Mouse (Mus musculus) macrophage (primary cell): ENCODE results near the gene Hoxc11. TPM values are rescaled to one million over a fixed set of nuclear protein-coding genes. Genes with fewer than 3 reads are reported as not detected.

Experiments used
- H3K27ac ChIP-seq: fragments of 350-480 bp; formaldehyde crosslinking; 2 replicates; pipeline ENCODE4 v1.9.0; 2021
- H3K36me3 ChIP-seq: fragments of 350-480 bp; formaldehyde crosslinking; 2 replicates; pipeline ENCODE4 v1.9.0; 2021; ENCODE audit errors: inconsistent target
- H3K4me3 ChIP-seq: fragments of 350-480 bp; formaldehyde crosslinking; 2 replicates; pipeline ENCODE4 v1.9.0; 2021; ENCODE audit errors: inconsistent target
- H3K79me2 ChIP-seq: fragments of 350-480 bp; formaldehyde crosslinking; 2 replicates; pipeline ENCODE4 v1.9.0; 2021; ENCODE audit errors: inconsistent target
- WGBS: methylation state at CpG from one replicate; pipeline ENCODE4 v1.1.7; 2026; ENCODE audit warnings: inconsistent platforms; ENCODE audit not compliant: missing documents; 5-methylcytosine and 5-hydroxymethylcytosine counted together
- polyA plus RNA-seq: library from polyadenylated mRNA; stranded (reverse); fragments of 250-400 nt; gene quantifications from 3 replicates; pipeline ENCODE4 v1.2.4, GENCODE M21; 2018; ENCODE audit warnings: inconsistent platforms

Gene Hoxc11
- polyA plus RNA-seq, 1 experiment from 2014 or later, result not detected

- H3K27ac ChIP-seq, result no peak overlapping the region
- WGBS, result 4% methylated on average over 13 of the region's 13 CpGs
- H3K4me3 ChIP-seq, result no peak overlapping the region
- H3K36me3 ChIP-seq, result no peaks in the 10 kb centered on the region
- H3K79me2 ChIP-seq, result no peaks in the 10 kb centered on the region
Measured at GRCm38 (mm10) chr15:102978615-102979515, 24.6 kb downstream of the Hoxc11 start.

GRCm38 (mm10) chr15:102979936-102980335 is 25.7 kb downstream of the Hoxc11 start:
- WGBS, result 12% methylated on average over 1 of the region's 1 CpGs

GRCm38 (mm10) chr15:102980352-102980751 is 26.1 kb downstream of the Hoxc11 start:
- Histone ChIP-seq H3K4me3 (no peak overlapping the region), H3K36me3 (no peaks in the 10 kb centered on the region), H3K79me2 (no peaks in the 10 kb centered on the region), H3K27ac (no peak overlapping the region)
- 19% methylated on average over 11 of the region's 11 CpGs for WGBS

More at GRCm38 (mm10) chr15:102979936-102980335, 25.7 kb downstream of the Hoxc11 start:
- Histone ChIP-seq H3K4me3 (no peak overlapping the region), H3K36me3 (no peaks in the 10 kb centered on the region), H3K79me2 (no peaks in the 10 kb centered on the region), H3K27ac (no peak overlapping the region)

DNA sequence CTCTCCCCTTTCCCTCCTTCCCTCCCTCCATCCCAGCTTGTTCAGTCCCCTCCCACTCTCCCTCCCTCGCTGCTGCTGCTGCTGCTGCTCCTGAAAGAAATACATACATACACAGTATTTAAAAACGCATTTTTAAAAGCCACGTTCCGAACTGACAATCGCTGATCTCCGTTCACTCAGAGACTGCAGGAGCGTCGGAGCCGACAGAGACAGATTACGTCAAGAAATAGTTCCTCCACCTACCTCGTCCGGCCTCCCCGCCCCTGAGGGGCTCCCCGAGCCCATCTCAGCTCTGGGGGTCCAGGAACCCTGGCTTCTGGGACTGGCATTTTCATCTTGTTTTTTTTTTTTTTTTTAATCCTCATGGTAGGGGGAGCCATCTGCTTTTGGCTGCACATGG is 26.7 kb downstream of the Hoxc11 start:
- Histone ChIP-seq H3K4me3 (no peak overlapping the region), H3K79me2 (no peaks in the 10 kb centered on the region), H3K27ac (no peak overlapping the region), H3K36me3 (no peaks in the 10 kb centered on the region)
- WGBS, result 3% methylated on average over 14 of the region's 14 CpGs

- H3K79me2 ChIP-seq, result no peaks in the 10 kb centered on the region
- WGBS, result 3% methylated on average over 87 of the region's 88 CpGs
- no peaks in the 10 kb centered on the region for H3K36me3 ChIP-seq
- no peak overlapping the region for H3K27ac ChIP-seq
- H3K4me3 ChIP-seq, result no peak overlapping the region
Measured at GRCm38 (mm10) chr15:102981379-102982288, 27.4 kb downstream of the Hoxc11 start.

DNA sequence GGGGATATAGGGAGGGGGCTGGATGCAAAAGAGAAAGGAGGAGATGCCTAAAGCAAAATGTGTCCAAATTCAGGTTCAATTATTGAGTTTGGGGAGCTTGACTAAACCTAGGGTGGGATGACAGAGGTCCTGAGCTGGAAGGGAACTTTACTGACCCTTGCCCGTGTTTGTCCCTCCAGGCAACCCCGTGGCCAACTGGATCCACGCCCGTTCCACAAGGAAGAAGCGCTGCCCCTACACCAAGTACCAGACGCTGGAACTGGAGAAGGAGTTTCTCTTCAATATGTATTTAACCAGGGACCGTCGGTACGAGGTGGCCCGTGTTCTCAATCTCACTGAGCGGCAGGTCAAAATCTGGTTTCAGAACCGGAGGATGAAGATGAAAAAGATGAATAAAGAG is 29.5 kb downstream of the Hoxc11 start:
- Histone ChIP-seq H3K36me3 (no peaks in the 10 kb centered on the region), H3K4me3 (no peak overlapping the region), H3K79me2 (no peaks in the 10 kb centered on the region), H3K27ac (no peak overlapping the region)
- 14% methylated on average over 12 of the region's 12 CpGs for WGBS

GRCm38 (mm10) chr15:102984521-102984920 is 30.3 kb downstream of the Hoxc11 start:
- Histone ChIP-seq H3K36me3 (no peaks in the 10 kb centered on the region), H3K4me3 (no peak overlapping the region)
- WGBS, result 19% methylated on average over 8 of the region's 10 CpGs

DNA sequence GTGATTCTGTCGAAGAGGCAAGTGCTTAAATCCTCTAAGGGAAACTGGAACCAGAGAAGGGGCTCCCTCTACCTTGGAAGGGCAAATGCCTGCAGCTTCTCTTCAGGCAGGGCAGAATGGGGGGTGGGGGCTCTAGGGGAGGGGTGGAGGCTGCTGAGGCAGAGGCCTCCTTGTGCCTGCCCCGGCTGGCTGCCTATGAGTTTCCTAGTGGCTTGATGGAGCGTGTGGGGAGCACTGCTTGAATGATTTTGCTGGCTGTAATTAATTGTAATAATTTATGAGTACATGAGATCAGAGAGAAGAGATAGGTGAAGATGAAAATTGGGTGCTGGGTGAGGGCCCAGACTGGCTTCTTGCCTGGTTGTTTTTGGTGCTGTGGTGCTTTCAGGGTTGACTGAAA is 30.7 kb downstream of the Hoxc11 start:
- no peak overlapping the region for H3K27ac ChIP-seq
- H3K36me3 ChIP-seq, result no peaks in the 10 kb centered on the region
- 19% methylated on average over 3 of the region's 3 CpGs for WGBS
- no peak overlapping the region for H3K4me3 ChIP-seq
- no peaks in the 10 kb centered on the region for H3K79me2 ChIP-seq

More at GRCm38 (mm10) chr15:102984521-102984920, 30.3 kb downstream of the Hoxc11 start:
- H3K27ac ChIP-seq, result no peak overlapping the region
- no peaks in the 10 kb centered on the region for H3K79me2 ChIP-seq

DNA sequence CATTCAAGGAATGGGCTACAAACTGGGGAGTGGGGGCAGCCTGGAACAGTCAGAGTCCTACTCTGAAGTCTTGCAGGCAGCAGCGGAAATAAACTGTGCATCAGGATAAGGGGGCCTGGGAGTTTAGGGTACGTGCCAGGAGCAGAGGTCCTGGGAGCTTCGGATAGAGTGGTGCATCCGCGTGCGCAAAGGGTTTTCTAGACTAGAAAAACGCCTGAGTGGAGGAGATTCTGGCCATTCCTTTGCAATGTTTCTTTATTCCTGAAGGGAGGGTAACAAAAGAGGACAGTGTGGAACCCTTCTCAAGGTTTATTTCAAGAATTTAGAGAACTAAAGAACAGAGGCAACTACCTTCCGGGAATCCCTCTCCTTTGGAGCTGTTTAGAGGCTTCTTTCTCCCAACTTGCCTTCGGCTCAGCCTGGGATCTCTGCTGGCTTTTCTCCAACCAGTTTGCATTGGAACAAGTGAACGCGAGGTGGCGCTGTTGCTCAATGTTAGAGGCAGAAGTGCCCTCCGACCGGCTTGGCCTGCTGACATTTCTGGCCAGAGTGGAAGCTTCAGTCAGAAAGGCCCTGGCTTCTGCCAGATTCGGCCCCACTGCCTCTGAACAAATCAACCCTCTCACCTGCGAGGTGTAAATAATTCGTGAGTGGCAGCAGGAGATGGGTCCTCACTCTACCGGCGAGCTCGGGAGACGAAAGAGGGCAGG is 33.1 kb downstream of the Hoxc11 start:
- H3K27ac ChIP-seq, result no peak overlapping the region
- WGBS, result 6% methylated on average over 21 of the region's 21 CpGs
- H3K4me3 ChIP-seq, result no peak overlapping the region
- H3K79me2 ChIP-seq, result no peaks in the 10 kb centered on the region
- no peaks in the 10 kb centered on the region for H3K36me3 ChIP-seq

DNA sequence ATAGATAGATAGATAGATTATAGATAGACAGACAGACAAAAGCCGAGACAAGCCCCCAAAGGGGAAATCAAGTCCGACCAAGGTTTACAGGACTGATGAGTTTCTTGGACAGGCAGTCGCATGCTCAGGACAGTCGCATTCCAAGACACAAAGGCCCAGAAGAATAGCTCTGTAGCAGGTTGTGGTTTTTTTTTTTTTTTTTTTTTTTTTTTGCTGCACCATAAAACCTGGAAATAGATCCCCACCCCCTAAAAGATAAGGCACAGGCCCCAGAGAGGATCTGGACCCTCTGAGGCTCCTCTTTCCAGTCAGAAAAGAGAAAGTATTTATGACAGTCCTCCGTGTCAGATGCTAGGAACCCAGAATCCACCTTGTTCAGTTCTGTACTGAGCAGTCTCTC is 33.9 kb downstream of the Hoxc11 start:
- 45% methylated on average over 5 of the region's 5 CpGs for WGBS
- no peaks in the 10 kb centered on the region for H3K36me3 ChIP-seq

DNA sequence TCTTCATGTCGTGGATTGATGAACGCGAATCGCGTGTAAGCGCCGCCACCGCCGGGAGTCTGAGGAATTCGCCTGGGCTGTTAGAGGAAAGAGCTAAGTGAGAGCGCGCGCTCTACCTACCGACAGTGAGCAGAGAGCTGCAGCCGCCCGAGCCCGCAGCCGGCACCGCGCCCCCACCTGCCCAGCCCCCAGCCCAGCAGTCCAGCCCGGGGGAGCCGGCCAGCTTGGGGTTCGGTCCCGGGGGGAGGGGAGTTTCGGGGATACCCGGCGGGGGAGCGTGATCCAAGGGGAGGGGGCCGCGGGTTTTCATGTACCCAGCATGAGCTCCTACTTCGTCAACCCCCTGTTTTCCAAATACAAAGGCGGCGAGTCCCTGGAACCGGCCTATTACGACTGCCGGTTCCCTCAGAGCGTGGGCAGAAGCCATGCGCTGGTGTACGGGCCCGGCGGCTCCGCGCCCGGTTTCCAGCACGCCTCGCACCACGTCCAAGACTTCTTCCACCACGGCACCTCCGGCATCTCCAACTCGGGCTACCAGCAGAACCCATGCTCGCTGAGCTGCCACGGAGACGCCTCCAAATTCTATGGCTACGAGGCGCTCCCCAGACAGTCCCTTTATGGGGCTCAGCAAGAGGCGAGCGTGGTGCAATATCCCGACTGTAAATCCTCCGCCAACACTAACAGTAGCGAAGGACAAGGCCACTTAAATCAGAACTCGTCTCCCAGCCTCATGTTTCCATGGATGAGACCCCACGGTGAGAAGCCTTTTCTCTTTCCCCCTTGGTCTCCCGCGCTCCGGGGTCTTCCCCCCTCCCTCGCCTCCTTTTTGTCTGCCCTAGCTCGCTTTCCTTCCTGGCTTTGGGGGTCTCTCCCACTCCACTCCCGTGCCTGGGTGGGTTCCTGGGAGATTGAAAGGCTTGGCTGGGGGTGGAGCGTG is 36.5 kb downstream of the Hoxc11 start, which contains the start of gene Hoxc8:
Hoxc8 (plus strand) TSS at position 147 of the 937 bp plus-strand sequence.
- no peak within 1 kb of the TSS for H3K27ac ChIP-seq
- no peak within 1 kb of the TSS for H3K4me3 ChIP-seq
- WGBS, result 4% methylated on average over 69 of the region's 69 CpGs
- no peaks in the 10 kb centered on the region for H3K79me2 ChIP-seq
- no peaks in the 10 kb centered on the region for H3K36me3 ChIP-seq

More for the DNA sequence above, 33.9 kb downstream of the Hoxc11 start:
- H3K4me3 ChIP-seq, result no peak overlapping the region
- H3K27ac ChIP-seq, result no peak overlapping the region
- H3K79me2 ChIP-seq, result no peaks in the 10 kb centered on the region

DNA sequence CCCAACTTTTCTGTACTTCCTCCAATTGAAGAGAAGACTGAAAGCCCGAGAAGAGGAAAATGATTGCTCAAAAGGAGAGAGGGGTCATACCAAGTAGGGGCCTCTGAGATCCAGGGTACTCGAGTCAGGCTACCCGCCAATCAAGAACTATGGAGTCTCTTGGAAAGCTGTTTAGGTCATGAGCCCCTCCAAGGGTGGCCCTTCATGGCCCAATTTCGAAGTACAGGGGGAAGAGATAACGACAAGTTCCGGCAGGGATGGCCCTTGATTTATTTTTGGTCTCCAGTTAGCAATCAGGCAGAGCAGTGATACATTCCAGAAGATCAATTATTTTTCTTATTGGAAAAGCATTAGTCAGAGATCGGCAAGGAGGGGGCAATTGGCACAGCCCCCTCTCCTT is 37.6 kb downstream of the Hoxc11 start:
- Histone ChIP-seq H3K79me2 (no peaks in the 10 kb centered on the region), H3K36me3 (no peaks in the 10 kb centered on the region), H3K27ac (no peak overlapping the region), H3K4me3 (no peak overlapping the region)
- 7% methylated on average over 6 of the region's 7 CpGs for WGBS

- Histone ChIP-seq H3K79me2 (no peaks in the 10 kb centered on the region), H3K27ac (no peak overlapping the region), H3K4me3 (no peak overlapping the region), H3K36me3 (no peaks in the 10 kb centered on the region)
- WGBS, result 9% methylated on average over 11 of the region's 11 CpGs
Measured at GRCm38 (mm10) chr15:102992206-102992605, 38.0 kb downstream of the Hoxc11 start.
